Mouse (Mus musculus) embryonic fibroblast, embryonic 13.5 days (primary cell): ENCODE data around the gene Akip1. TPM values are rescaled to one million over a fixed set of nuclear protein-coding genes. Genes with fewer than 3 reads are reported as not detected.

Experiments used
- H3K27ac ChIP-seq: 2 replicates; pipeline ENCODE4 v1.5.1; 2012; ENCODE audit warnings: low read length, control low read depth, inconsistent platforms; ENCODE audit not compliant: insufficient read depth
- H3K4me1 ChIP-seq: 2 replicates; pipeline ENCODE4 v1.6.1; 2011; ENCODE audit warnings: low read length; ENCODE audit not compliant: control insufficient read depth, insufficient read depth
- H3K4me3 ChIP-seq: 2 replicates; pipeline ENCODE4 v1.5.1; 2011; ENCODE audit warnings: mild to moderate bottlenecking, control low read depth, low read length; ENCODE audit not compliant: insufficient read depth
- CTCF ChIP-seq: IDR thresholded peaks from 2 replicates; pipeline ENCODE4 v1.5.1; 2011; ENCODE audit warnings: mild to moderate bottlenecking, control low read depth, low read length, moderate library complexity, borderline replicate concordance; ENCODE audit not compliant: insufficient read depth
- POLR2A ChIP-seq: IDR thresholded peaks from 2 replicates; pipeline ENCODE4 v1.6.1; 2011; ENCODE audit warnings: low read depth, mild to moderate bottlenecking, control low read depth, low read length, moderate library complexity
- polyA plus RNA-seq: library from polyadenylated mRNA; stranded (reverse); fragments of >200 nt; gene quantifications from 2 replicates; pipeline ENCODE4 v1.2.4, GENCODE M21; 2011; ENCODE audit warnings: low read depth; ENCODE audit not compliant: missing spikeins, insufficient read length

The Akip1 gene
- polyA plus RNA-seq, 1 experiment, result 20.4 TPM

DNA sequence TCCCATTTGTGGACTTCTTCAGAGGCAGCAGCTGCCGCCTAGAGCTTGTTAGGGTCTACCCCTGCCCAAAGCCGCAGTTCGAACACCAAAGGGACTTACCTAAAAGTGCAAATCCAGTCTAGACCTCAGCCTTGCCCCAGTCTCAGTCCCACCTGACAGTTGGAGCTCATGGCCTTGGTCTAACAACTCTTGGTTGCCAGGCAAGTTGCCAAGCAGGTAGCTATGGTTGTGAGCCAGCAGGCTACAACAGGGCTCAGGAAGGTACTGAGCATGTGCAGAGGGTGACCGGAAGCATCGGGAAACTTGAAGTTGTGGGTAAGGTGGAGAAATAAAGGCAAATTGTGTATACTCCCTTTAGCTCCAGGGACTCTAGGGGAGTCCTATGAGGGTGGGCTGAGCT lies 20.2 kb downstream of the Akip1 start, which contains the start of gene BC051019:
Gene BC051019 (minus strand): TSS at position 154 of the 400 bp plus-strand sequence.
- Histone ChIP-seq H3K4me1 (peaks cover 3% of the 10 kb centered on the region), H3K4me3 (no peak within 1 kb of the TSS), H3K27ac (no peak within 1 kb of the TSS)
- TF ChIP-seq POLR2A (no peak), CTCF (no peak)

GRCm38 (mm10) chr7:109731626-109732025 lies 28.1 kb downstream of the Akip1 start, which contains the start of gene Ascl3:
Gene Ascl3, minus strand, starts transcription at chr7:109731726.
- Histone ChIP-seq H3K4me1 (peaks cover 4% of the 10 kb centered on the region), H3K27ac (no peak within 1 kb of the TSS), H3K4me3 (no peak within 1 kb of the TSS)
- TF ChIP-seq CTCF, result no peak

GRCm38 (mm10) chr7:109734806-109735205 lies 31.3 kb downstream of the Akip1 start:
- TF ChIP-seq CTCF, result no peak
- TF ChIP-seq POLR2A, result no peak
- H3K4me3 ChIP-seq, result no peak overlapping the region
- H3K27ac ChIP-seq, result no peak overlapping the region
- H3K4me1 ChIP-seq, result no peaks in the 10 kb centered on the region

DNA sequence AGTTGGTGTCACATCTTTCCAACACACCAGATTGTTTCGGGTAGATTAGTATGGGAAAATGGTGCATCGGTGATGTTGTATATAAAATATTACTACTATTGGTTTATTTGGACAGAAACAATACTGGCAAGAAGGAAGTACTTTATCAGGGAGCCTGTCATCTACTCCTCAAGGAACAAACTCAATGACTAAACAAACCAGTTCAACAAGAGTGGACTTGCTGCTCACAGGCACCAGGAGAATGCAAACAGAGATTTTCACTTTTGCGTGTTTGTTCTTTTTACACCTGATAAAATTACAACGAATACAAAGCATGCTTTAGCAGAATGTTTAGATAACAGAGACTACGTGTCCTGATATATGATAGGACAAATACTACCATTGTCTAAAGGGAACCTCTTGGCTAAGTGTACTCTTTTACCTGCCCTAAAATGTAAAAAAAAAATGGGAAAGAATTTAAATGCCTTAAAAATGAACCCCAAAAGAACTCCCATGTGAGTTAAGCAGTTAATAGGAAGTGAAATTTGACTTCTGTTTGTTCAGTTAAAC lies 36.4 kb downstream of the Akip1 start:
- TF ChIP-seq CTCF, result no peak
- TF ChIP-seq POLR2A, result no peak
- no peak overlapping the region for H3K27ac ChIP-seq
- H3K4me1 ChIP-seq, result no peaks in the 10 kb centered on the region
- H3K4me3 ChIP-seq, result no peak overlapping the region

- no peak for TF ChIP-seq POLR2A
- no peak for TF ChIP-seq CTCF
- Histone ChIP-seq H3K4me3 (no peak overlapping the region), H3K27ac (no peak overlapping the region), H3K4me1 (no peaks in the 10 kb centered on the region)
Observed at GRCm38 (mm10) chr7:109741060-109741459, 37.6 kb downstream of the Akip1 start.

- no peak overlapping the region for H3K4me3 ChIP-seq
- no peaks in the 10 kb centered on the region for H3K4me1 ChIP-seq
- H3K27ac ChIP-seq, result no peak overlapping the region
- no peak for TF ChIP-seq POLR2A
- TF ChIP-seq CTCF, result no peak
Observed at GRCm38 (mm10) chr7:109741703-109742102, 38.2 kb downstream of the Akip1 start.

DNA sequence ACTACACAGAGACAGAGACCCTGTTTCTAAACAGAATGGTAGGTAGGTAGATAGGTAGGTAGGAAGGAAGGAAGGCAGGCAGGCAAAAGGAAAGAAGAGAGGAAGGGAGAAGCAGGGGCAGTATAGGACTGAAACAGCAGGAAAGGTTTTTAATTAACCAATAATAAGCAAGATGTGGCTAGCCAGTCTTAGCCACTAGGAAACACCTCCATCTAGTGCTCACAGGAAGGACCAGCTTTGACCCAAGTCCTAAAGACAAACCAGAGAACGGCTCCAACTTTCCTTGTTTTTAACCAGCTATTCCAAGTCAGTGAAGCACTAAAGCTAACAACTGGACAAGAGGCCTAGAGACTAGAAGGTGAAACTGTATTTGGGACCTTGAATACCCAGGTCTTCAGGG lies 44.3 kb downstream of the Akip1 start:
- TF ChIP-seq CTCF, result no peak
- TF ChIP-seq POLR2A, result no peak
- H3K4me1 ChIP-seq, result peaks cover 4% of the 10 kb centered on the region; the same call in 1 of the 2 replicates

DNA sequence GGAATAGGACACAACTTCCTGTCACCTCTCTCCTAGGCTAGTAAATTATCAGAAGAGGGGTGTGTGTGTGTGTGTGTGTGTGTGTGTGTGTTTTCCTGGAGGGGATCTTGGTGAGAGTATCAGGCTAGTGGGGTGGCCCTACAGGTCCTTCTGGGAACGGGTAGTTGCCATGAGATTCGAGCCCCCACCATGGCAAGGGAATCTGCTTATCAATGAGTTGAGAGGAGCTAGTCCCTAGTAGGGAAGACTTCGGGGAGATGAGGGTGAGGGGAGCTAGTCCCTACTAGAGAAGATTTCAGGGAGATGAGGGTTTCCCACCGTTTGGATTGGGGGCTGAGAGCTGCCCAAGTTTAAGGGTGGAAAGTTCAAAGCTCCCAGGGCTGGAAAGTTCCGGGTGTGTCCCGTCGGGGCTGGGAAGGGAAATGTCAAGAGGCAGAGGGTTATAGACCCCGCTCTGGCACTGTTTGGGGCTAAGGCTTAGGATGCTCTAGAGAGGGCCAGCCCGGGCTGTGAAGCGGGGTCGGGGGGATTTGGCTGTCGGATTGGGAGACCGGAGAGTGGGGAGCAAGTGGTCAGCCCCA lies 48.0 kb downstream of the Akip1 start:
- TF ChIP-seq CTCF (no peak), POLR2A (no peak)
- Histone ChIP-seq H3K4me3 (peak overlapping the region; percentile 77), H3K27ac (no peak overlapping the region), H3K4me1 (peaks cover 4% of the 10 kb centered on the region; the same call in 1 of the 2 replicates)

More for the DNA sequence above, 44.3 kb downstream of the Akip1 start:
- Histone ChIP-seq H3K27ac (no peak overlapping the region), H3K4me3 (no peak overlapping the region)

- no peak for TF ChIP-seq CTCF
- TF ChIP-seq POLR2A, result peak; percentile 69
- Histone ChIP-seq H3K27ac (peak within 1 kb of the TSS; percentile 60), H3K4me3 (peak within 1 kb of the TSS; percentile 77), H3K4me1 (peaks cover 4% of the 10 kb centered on the region; the same call in 1 of the 2 replicates)
Observed at GRCm38 (mm10) chr7:109752008-109752925, 48.8 kb downstream of the Akip1 start, which contains the start of gene Tmem9b. Gene Tmem9b, minus strand, starts transcription at chr7:109752875.
